Mouse (Mus musculus): ENCODE data around the gene Skap2. TPM values are rescaled to one million over a fixed set of nuclear protein-coding genes. Genes with fewer than 3 reads are reported as not detected.

Gene Skap2
- polyA plus RNA-seq, 1 experiment from 2014 or later = 10.5 TPM

- H3K4me1 ChIP-seq (ENCODE audit: control insufficient read depth, insufficient read depth, low read length) = no peaks in the 10 kb centered on the region
- H3K4me2 ChIP-seq (ENCODE audit: low read depth, low read length) = no peak overlapping the region
- DNase-seq (ENCODE audit: low spot score) (no peak), ATAC-seq (replicated peaks; ENCODE audit: insufficient number of reproducible peaks, low FRiP score, low TSS enrichment, low read depth) (no peak)
- no peaks in the 10 kb centered on the region for H3K9me3 ChIP-seq (replicated peaks; ENCODE audit: control insufficient read depth, low read length)
- no peak overlapping the region for H3K27ac ChIP-seq (replicated peaks; ENCODE audit: low read depth, low read length)
- H3K9ac ChIP-seq (replicated peaks; ENCODE audit: low read length) = no peak overlapping the region
- H3K36me3 ChIP-seq (replicated peaks; ENCODE audit: control insufficient read depth, insufficient read depth, low read depth, low read length) = no peaks in the 10 kb centered on the region
- no peaks in the 10 kb centered on the region for H3K27me3 ChIP-seq (ENCODE audit: control insufficient read depth, insufficient read depth, low read length)
- no peak overlapping the region for H3K4me3 ChIP-seq (ENCODE audit: low read depth, low read length)
- 42% methylated on average over 7 of the region's 7 CpGs for WGBS
These were observed 18.8 kb upstream of the Skap2 start for GRCm38 (mm10) chr6:52031181-52031580.

GRCm38 (mm10) chr6:52028131-52028530 is 15.8 kb upstream of the Skap2 start:
- H3K4me3 ChIP-seq (ENCODE audit: low read depth, low read length) = no peak overlapping the region
- DNase-seq (ENCODE audit: low spot score) = no peak
- no peaks in the 10 kb centered on the region for H3K36me3 ChIP-seq (replicated peaks; ENCODE audit: control insufficient read depth, insufficient read depth, low read depth, low read length)
- H3K27ac ChIP-seq (replicated peaks; ENCODE audit: low read depth, low read length) = no peak overlapping the region
- H3K9me3 ChIP-seq (replicated peaks; ENCODE audit: control insufficient read depth, low read length) = no peaks in the 10 kb centered on the region
- no peaks in the 10 kb centered on the region for H3K4me1 ChIP-seq (ENCODE audit: control insufficient read depth, insufficient read depth, low read length)
- no peak for ATAC-seq (replicated peaks; ENCODE audit: insufficient number of reproducible peaks, low FRiP score, low TSS enrichment, low read depth)
- no peak overlapping the region for H3K9ac ChIP-seq (replicated peaks; ENCODE audit: low read length)
- no peak overlapping the region for H3K4me2 ChIP-seq (ENCODE audit: low read depth, low read length)
- H3K27me3 ChIP-seq (ENCODE audit: control insufficient read depth, insufficient read depth, low read length) = no peaks in the 10 kb centered on the region
- WGBS = 96% methylated on average over 7 of the region's 7 CpGs

GRCm38 (mm10) chr6:52027181-52027580 is 14.8 kb upstream of the Skap2 start:
- Histone ChIP-seq H3K4me1 (ENCODE audit: control insufficient read depth, insufficient read depth, low read length) (no peaks in the 10 kb centered on the region), H3K4me3 (ENCODE audit: low read depth, low read length) (no peak overlapping the region), H3K27ac (replicated peaks; ENCODE audit: low read depth, low read length) (no peak overlapping the region), H3K27me3 (ENCODE audit: control insufficient read depth, insufficient read depth, low read length) (no peaks in the 10 kb centered on the region), H3K36me3 (replicated peaks; ENCODE audit: control insufficient read depth, insufficient read depth, low read depth, low read length) (no peaks in the 10 kb centered on the region), H3K9ac (replicated peaks; ENCODE audit: low read length) (no peak overlapping the region), H3K9me3 (replicated peaks; ENCODE audit: control insufficient read depth, low read length) (no peaks in the 10 kb centered on the region), H3K4me2 (ENCODE audit: low read depth, low read length) (no peak overlapping the region)
- ATAC-seq (replicated peaks; ENCODE audit: insufficient number of reproducible peaks, low FRiP score, low TSS enrichment, low read depth) = no peak
- 85% methylated on average over 4 of the region's 4 CpGs for WGBS
- no peak for DNase-seq (ENCODE audit: low spot score)

GRCm38 (mm10) chr6:52026281-52026680 is 13.9 kb upstream of the Skap2 start:
- Histone ChIP-seq H3K27ac (replicated peaks; ENCODE audit: low read depth, low read length) (no peak overlapping the region), H3K4me3 (ENCODE audit: low read depth, low read length) (no peak overlapping the region), H3K36me3 (replicated peaks; ENCODE audit: control insufficient read depth, insufficient read depth, low read depth, low read length) (no peaks in the 10 kb centered on the region), H3K9me3 (replicated peaks; ENCODE audit: control insufficient read depth, low read length) (no peaks in the 10 kb centered on the region), H3K9ac (replicated peaks; ENCODE audit: low read length) (no peak overlapping the region), H3K27me3 (ENCODE audit: control insufficient read depth, insufficient read depth, low read length) (no peaks in the 10 kb centered on the region), H3K4me2 (ENCODE audit: low read depth, low read length) (no peak overlapping the region), H3K4me1 (ENCODE audit: control insufficient read depth, insufficient read depth, low read length) (no peaks in the 10 kb centered on the region)
- DNase-seq (ENCODE audit: low spot score) (no peak), ATAC-seq (replicated peaks; ENCODE audit: insufficient number of reproducible peaks, low FRiP score, low TSS enrichment, low read depth) (no peak)
- WGBS = 87% methylated on average over 11 of the region's 11 CpGs

- no peak for ATAC-seq (replicated peaks; ENCODE audit: insufficient number of reproducible peaks, low FRiP score, low TSS enrichment, low read depth)
- H3K27me3 ChIP-seq (ENCODE audit: control insufficient read depth, insufficient read depth, low read length) = no peaks in the 10 kb centered on the region
- no peak overlapping the region for H3K4me3 ChIP-seq (ENCODE audit: low read depth, low read length)
- WGBS = 44% methylated on average over 5 of the region's 5 CpGs
- no peaks in the 10 kb centered on the region for H3K36me3 ChIP-seq (replicated peaks; ENCODE audit: control insufficient read depth, insufficient read depth, low read depth, low read length)
- no peak overlapping the region for H3K27ac ChIP-seq (replicated peaks; ENCODE audit: low read depth, low read length)
- H3K9me3 ChIP-seq (replicated peaks; ENCODE audit: control insufficient read depth, low read length) = no peaks in the 10 kb centered on the region
- no peak overlapping the region for H3K9ac ChIP-seq (replicated peaks; ENCODE audit: low read length)
- DNase-seq (ENCODE audit: low spot score) = no peak
- H3K4me1 ChIP-seq (ENCODE audit: control insufficient read depth, insufficient read depth, low read length) = no peaks in the 10 kb centered on the region
- no peak overlapping the region for H3K4me2 ChIP-seq (ENCODE audit: low read depth, low read length)
These were observed 12.4 kb upstream of the Skap2 start for GRCm38 (mm10) chr6:52024730-52025129.

GRCm38 (mm10) chr6:52022363-52022762 is 10.0 kb upstream of the Skap2 start:
- no peaks in the 10 kb centered on the region for H3K9me3 ChIP-seq (replicated peaks; ENCODE audit: control insufficient read depth, low read length)
- no peak overlapping the region for H3K4me2 ChIP-seq (ENCODE audit: low read depth, low read length)
- 42% methylated on average over 4 of the region's 5 CpGs for WGBS
- ATAC-seq (replicated peaks; ENCODE audit: insufficient number of reproducible peaks, low FRiP score, low TSS enrichment, low read depth) (no peak), DNase-seq (ENCODE audit: low spot score) (no peak)
- H3K4me1 ChIP-seq (ENCODE audit: control insufficient read depth, insufficient read depth, low read length) = no peaks in the 10 kb centered on the region
- no peak overlapping the region for H3K9ac ChIP-seq (replicated peaks; ENCODE audit: low read length)
- H3K36me3 ChIP-seq (replicated peaks; ENCODE audit: control insufficient read depth, insufficient read depth, low read depth, low read length) = no peaks in the 10 kb centered on the region
- no peak overlapping the region for H3K4me3 ChIP-seq (ENCODE audit: low read depth, low read length)
- H3K27ac ChIP-seq (replicated peaks; ENCODE audit: low read depth, low read length) = no peak overlapping the region
- no peaks in the 10 kb centered on the region for H3K27me3 ChIP-seq (ENCODE audit: control insufficient read depth, insufficient read depth, low read length)

- no peaks in the 10 kb centered on the region for H3K36me3 ChIP-seq (replicated peaks; ENCODE audit: control insufficient read depth, insufficient read depth, low read depth, low read length)
- ATAC-seq (replicated peaks; ENCODE audit: insufficient number of reproducible peaks, low FRiP score, low TSS enrichment, low read depth) = no peak
- H3K4me1 ChIP-seq (ENCODE audit: control insufficient read depth, insufficient read depth, low read length) = no peaks in the 10 kb centered on the region
These were observed 7.9 kb upstream of the Skap2 start for GRCm38 (mm10) chr6:52020276-52020675.

GRCm38 (mm10) chr6:52013245-52013945 is 1.0 kb upstream of the Skap2 start:
- H3K9me3 ChIP-seq (replicated peaks; ENCODE audit: control insufficient read depth, low read length) = no peaks in the 10 kb centered on the region
- 22% methylated on average over 3 of the region's 3 CpGs for WGBS
- H3K27me3 ChIP-seq (ENCODE audit: control insufficient read depth, insufficient read depth, low read length) = peaks cover 18% of the 10 kb centered on the region
- DNase-seq (ENCODE audit: low spot score) (no peak), ATAC-seq (replicated peaks; ENCODE audit: insufficient number of reproducible peaks, low FRiP score, low TSS enrichment, low read depth) (no peak)
- no peak overlapping the region for H3K27ac ChIP-seq (replicated peaks; ENCODE audit: low read depth, low read length)
- no peaks in the 10 kb centered on the region for H3K4me1 ChIP-seq (ENCODE audit: control insufficient read depth, insufficient read depth, low read length)
- H3K4me3 ChIP-seq (ENCODE audit: low read depth, low read length) = peak overlapping the region; percentile 56
- H3K9ac ChIP-seq (replicated peaks; ENCODE audit: low read length) = no peak overlapping the region
- no peaks in the 10 kb centered on the region for H3K36me3 ChIP-seq (replicated peaks; ENCODE audit: control insufficient read depth, insufficient read depth, low read depth, low read length)
- H3K4me2 ChIP-seq (ENCODE audit: low read depth, low read length) = peak overlapping the region; percentile 31

More at GRCm38 (mm10) chr6:52020276-52020675, 7.9 kb upstream of the Skap2 start:
- Histone ChIP-seq H3K4me2 (ENCODE audit: low read depth, low read length) (no peak overlapping the region), H3K9ac (replicated peaks; ENCODE audit: low read length) (no peak overlapping the region), H3K9me3 (replicated peaks; ENCODE audit: control insufficient read depth, low read length) (no peaks in the 10 kb centered on the region), H3K27ac (replicated peaks; ENCODE audit: low read depth, low read length) (no peak overlapping the region), H3K27me3 (ENCODE audit: control insufficient read depth, insufficient read depth, low read length) (no peaks in the 10 kb centered on the region), H3K4me3 (ENCODE audit: low read depth, low read length) (no peak overlapping the region)
- 87% methylated on average over 5 of the region's 5 CpGs for WGBS
- DNase-seq (ENCODE audit: low spot score) = no peak
